18 mouse cellular contexts compared by ENCODE assay signal in genomic region chr4:99200383-99201136, GRCm38 (mm10). TPM values are rescaled to one million over a fixed set of nuclear protein-coding genes. Genes with fewer than 3 reads are reported as not detected.
DNase-seq lines count a peak whose midpoint lies in the region; ATAC-seq and TF ChIP-seq lines count a peak whose summit lies in the region.
"Had no signal": no experiment of that assay in that cellular context is flagged by ENCODE, and none has a peak within 500 bp of the region (broad histone marks: within the 10 kb centered on the region; RNA-seq: fewer than 3 reads in every experiment).

No protein-coding gene starts in this region.

- no peak for TF ChIP-seq POLR2A in MEL (IDR thresholded peaks at IDR 0.05; ENCODE audit: control insufficient read depth in 1 of 2, insufficient read depth in 1 of 2, low read depth in 1 of 2, low read length in 2 of 2, poor library complexity in 1 of 2)

- TF ChIP-seq CTCF in gastrocnemius, adult 2 months (IDR thresholded peaks at IDR 0.05): no peak
- no peak for TF ChIP-seq CTCF in MEL (IDR thresholded peaks at IDR 0.05 in 2 of 3, conservative IDR thresholded peaks at IDR 0.05 in 1 of 3; ENCODE audit: control insufficient read depth in 1 of 3, insufficient read depth in 1 of 3, low read depth in 2 of 3, low read length in 3 of 3, poor library complexity in 1 of 3, severe bottlenecking in 1 of 3)
- TF ChIP-seq CTCF in liver, postnatal 0 days (IDR thresholded peaks at IDR 0.05; ENCODE audit: low read depth): no peak

- peak overlapping the region; percentile 75 for H3K9ac ChIP-seq in MEL (ENCODE audit: control insufficient read depth, low read depth, low read length, poor library complexity, severe bottlenecking)
- H3K9ac ChIP-seq in liver, postnatal 0 days (replicated peaks): no peak overlapping the region
- H3K9ac ChIP-seq: forebrain, embryonic 13.5 days; hindbrain, embryonic 12.5 days; limb, embryonic 15.5 days had no signal

- 89% methylated on average over 7 of the region's 7 CpGs for WGBS in limb, embryonic 10.5 days
- 67% methylated on average over 7 of the region's 7 CpGs for whole genome bisulfite sequencing in liver, postnatal 0 days (ENCODE audit: insufficient replicate concordance)

- H3K27me3 ChIP-seq in MEL (ENCODE audit: control insufficient read depth in 1 of 2, insufficient read depth in 2 of 2, low read length in 2 of 2): no peaks in the 10 kb centered on the region
- H3K27me3 ChIP-seq in limb, embryonic 10.5 days (ENCODE audit: low read depth, poor library complexity, severe bottlenecking): no peaks in the 10 kb centered on the region
- no peaks in the 10 kb centered on the region for H3K27me3 ChIP-seq in liver, postnatal 0 days (ENCODE audit: insufficient read depth, low read length)
- H3K27me3 ChIP-seq: forebrain, embryonic 13.5 days; hindbrain, embryonic 12.5 days; limb, embryonic 15.5 days; megakaryocyte, embryonic 14.5 days had no signal

- no peaks in the 10 kb centered on the region for H3K79me2 ChIP-seq in MEL (ENCODE audit: control insufficient read depth, insufficient read depth, low read length, poor library complexity)

- no peak for TF ChIP-seq EP300 in MEL (IDR thresholded peaks at IDR 0.05; ENCODE audit: low read depth in 1 of 2, low read length in 2 of 2)
- TF ChIP-seq EP300 in liver, postnatal 0 days (IDR thresholded peaks at IDR 0.05; ENCODE audit: low read depth): no peak

- H3K4me2 ChIP-seq in liver, postnatal 0 days (ENCODE audit: low read depth, low read length): peak overlapping the region; percentile 61
- H3K4me2 ChIP-seq: forebrain, embryonic 13.5 days; hindbrain, embryonic 12.5 days; limb, embryonic 15.5 days had no signal

- DNase-seq in gastrocnemius, adult 2 months: no peak
- DNase-seq in gastrocnemius, postnatal 10 days: no peak
- no peak for DNase-seq in MEL (ENCODE audit: low read depth, low spot score)
- peak; percentile 13 for DNase-seq in limb, embryonic 10.5 days (ENCODE audit: low spot score)
- DNase-seq in liver, postnatal 0 days: no peak
- no peak for DNase-seq in adrenal gland, adult 8-10 months
- no peak for DNase-seq in kidney, postnatal 14 days
- DNase-seq: cerebellum, adult 18-20 months; cerebellum, postnatal 25 days; midbrain, embryonic 14.5 days; thymus, postnatal 4 days had no signal

- H3K27ac ChIP-seq in gastrocnemius, adult 2 months: no peak overlapping the region
- peak overlapping the region; percentile 91 for H3K27ac ChIP-seq in MEL (ENCODE audit: control insufficient read depth, low read depth, low read length)
- H3K27ac ChIP-seq in limb, embryonic 10.5 days: no peak overlapping the region
- no peak overlapping the region for H3K27ac ChIP-seq in liver, postnatal 0 days (ENCODE audit: low read depth)
- H3K27ac ChIP-seq: embryonic facial prominence, embryonic 10.5 days; forebrain, embryonic 13.5 days; hindbrain, embryonic 12.5 days; limb, embryonic 15.5 days had no signal

- H3K4me3 ChIP-seq in gastrocnemius, adult 2 months: peak overlapping the region; percentile 39
- peak overlapping the region; percentile 64 to 72 for H3K4me3 ChIP-seq in MEL (ENCODE audit: control insufficient read depth in 1 of 2, insufficient read depth in 1 of 2, low read depth in 2 of 2, low read length in 2 of 2)
- H3K4me3 ChIP-seq in limb, embryonic 10.5 days: no peak overlapping the region
- 0 out of 2 replicates have a peak overlapping the region, but pooled peaks have one; percentile 10 for H3K4me3 ChIP-seq in liver, postnatal 0 days (ENCODE audit: low read depth, low read length)
- H3K4me3 ChIP-seq: embryonic facial prominence, embryonic 10.5 days; forebrain, embryonic 13.5 days; hindbrain, embryonic 12.5 days; limb, embryonic 15.5 days; myocyte had no signal

- no peak for TF ChIP-seq RAD21 in MEL (IDR thresholded peaks at IDR 0.05; ENCODE audit: low read depth, low read length)

- peaks cover 2 to 6% of the 10 kb centered on the region in 2 experiments; a peak in 3 of 4 replicates for H3K4me1 ChIP-seq in MEL (ENCODE audit: control insufficient read depth in 1 of 2, insufficient read depth in 2 of 2, low read length in 2 of 2)
- H3K4me1 ChIP-seq in limb, embryonic 10.5 days: no peaks in the 10 kb centered on the region
- H3K4me1 ChIP-seq in liver, postnatal 0 days (ENCODE audit: insufficient read depth): peaks cover 7% of the 10 kb centered on the region
- H3K4me1 ChIP-seq: embryonic facial prominence, embryonic 10.5 days; forebrain, embryonic 13.5 days; hindbrain, embryonic 12.5 days; limb, embryonic 15.5 days had no signal

- intact Hi-C loops in gastrocnemius, adult 2 months (cut with DNase I): no loop called here

- H3K9me3 ChIP-seq in MEL (replicated peaks; ENCODE audit: insufficient read depth, low read length): no peaks in the 10 kb centered on the region
- no peaks in the 10 kb centered on the region for H3K9me3 ChIP-seq in limb, embryonic 10.5 days (replicated peaks)
- H3K9me3 ChIP-seq in liver, postnatal 0 days (ENCODE audit: low read length): no peaks in the 10 kb centered on the region
- H3K9me3 ChIP-seq: embryonic facial prominence, embryonic 10.5 days; forebrain, embryonic 13.5 days; hindbrain, embryonic 12.5 days; limb, embryonic 15.5 days; megakaryocyte, embryonic 14.5 days had no signal

- peaks cover 0 to 3% of the 10 kb centered on the region in 2 experiments; a peak in 2 of 4 replicates for H3K36me3 ChIP-seq in MEL (ENCODE audit: control insufficient read depth in 1 of 2, insufficient read depth in 2 of 2, low read length in 2 of 2)
- peaks cover 2% of the 10 kb centered on the region; the same call in 1 of the 2 replicates for H3K36me3 ChIP-seq in limb, embryonic 10.5 days
- H3K36me3 ChIP-seq in liver, postnatal 0 days (replicated peaks; ENCODE audit: insufficient read depth, low read length): no peaks in the 10 kb centered on the region
- H3K36me3 ChIP-seq: embryonic facial prominence, embryonic 10.5 days; hindbrain, embryonic 12.5 days; limb, embryonic 15.5 days had no signal

- ATAC-seq in liver, postnatal 0 days: no peak
- no peak for ATAC-seq in erythroblast, adult 5-6 weeks (replicated peaks; ENCODE audit: low FRiP score, poor library complexity, severe bottlenecking)
- ATAC-seq: forebrain, embryonic 13.5 days had no signal

TF ChIP-seq in MEL, 35 proteins besides CTCF, POLR2A, EP300 and RAD21:
- TF ChIP-seq ZNF384 (IDR thresholded peaks at IDR 0.05; ENCODE audit: low read depth, low read length): no peak
- TF ChIP-seq ZC3H11A (IDR thresholded peaks at IDR 0.05; ENCODE audit: low read depth, low read length): no peak
- no peak for TF ChIP-seq KAT2A (conservative IDR thresholded peaks at IDR 0.05; ENCODE audit: low read depth, low read length)
- TF ChIP-seq MAZ (IDR thresholded peaks at IDR 0.05; ENCODE audit: low read depth, low read length): no peak
- TF ChIP-seq MEF2A (IDR thresholded peaks at IDR 0.05; ENCODE audit: extremely low read depth, insufficient replicate concordance, low read depth, low read length, poor library complexity, severe bottlenecking): no peak
- no peak for TF ChIP-seq SIN3A (IDR thresholded peaks at IDR 0.05; ENCODE audit: low read length)
- TF ChIP-seq SMC3 (IDR thresholded peaks at IDR 0.05; ENCODE audit: low read depth, low read length): no peak

RNA-seq across cellular contexts. Expression of gene Atg4c, which starts 6.8 kb away (rescaled TPM):
- total RNA-seq in gastrocnemius, adult 2 months (2021): 1 to 10 TPM; 7.3 to 8.0 TPM
- 1 to 10 TPM; 6.8 to 7.5 TPM for total RNA-seq in gastrocnemius, postnatal 10 days (2021)
- 1.2 and 1.9 TPM in 2 replicates for total RNA-seq in MEL (2012; rRNA removed)
- polyA plus RNA-seq in MEL (2012; ENCODE audit: insufficient read depth in 1 of 2, insufficient read length in 2 of 2, low read depth in 1 of 2, low replicate concordance in 2 of 2, missing spikeins in 1 of 2): 1 to 10 TPM in 1 of 2 experiments, not detected in 1; 2.3 TPM
- 12.4 and 15.5 TPM in 2 replicates for polyA plus RNA-seq in limb, embryonic 10.5 days (2016; fragmentation: Nextera tagmentation; extraction: Ambion mirVana)
- polyA plus RNA-seq in liver, postnatal 0 days (2015; fragmentation: Nextera tagmentation; extraction: Ambion mirVana): 5.2 and 6.0 TPM in 2 replicates
- total RNA-seq in erythroblast, adult 5-6 weeks (2015; ENCODE audit: low replicate concordance): 3.1 and 5.8 TPM in 2 replicates
- total RNA-seq in erythroblast, adult 5-6 weeks (2017; ENCODE audit: low replicate concordance): 2.2 and 3.0 TPM in 2 replicates
- total RNA-seq in adrenal gland, adult 8-10 months (2022): 10 to 100 TPM; 17.1 to 21.4 (median 19.4) TPM
